Mouse (Mus musculus): Measurements from ENCODE around the gene Map2k7. TPM values are rescaled to one million over a fixed set of nuclear protein-coding genes. Genes with fewer than 3 reads are reported as not detected.
A peak's percentile ranks its signal among the peaks of the same experiment; 100 is the strongest.

Gene Map2k7
- polyA plus RNA-seq, 1 experiment from 2014 or later: 29.8 TPM

DNA sequence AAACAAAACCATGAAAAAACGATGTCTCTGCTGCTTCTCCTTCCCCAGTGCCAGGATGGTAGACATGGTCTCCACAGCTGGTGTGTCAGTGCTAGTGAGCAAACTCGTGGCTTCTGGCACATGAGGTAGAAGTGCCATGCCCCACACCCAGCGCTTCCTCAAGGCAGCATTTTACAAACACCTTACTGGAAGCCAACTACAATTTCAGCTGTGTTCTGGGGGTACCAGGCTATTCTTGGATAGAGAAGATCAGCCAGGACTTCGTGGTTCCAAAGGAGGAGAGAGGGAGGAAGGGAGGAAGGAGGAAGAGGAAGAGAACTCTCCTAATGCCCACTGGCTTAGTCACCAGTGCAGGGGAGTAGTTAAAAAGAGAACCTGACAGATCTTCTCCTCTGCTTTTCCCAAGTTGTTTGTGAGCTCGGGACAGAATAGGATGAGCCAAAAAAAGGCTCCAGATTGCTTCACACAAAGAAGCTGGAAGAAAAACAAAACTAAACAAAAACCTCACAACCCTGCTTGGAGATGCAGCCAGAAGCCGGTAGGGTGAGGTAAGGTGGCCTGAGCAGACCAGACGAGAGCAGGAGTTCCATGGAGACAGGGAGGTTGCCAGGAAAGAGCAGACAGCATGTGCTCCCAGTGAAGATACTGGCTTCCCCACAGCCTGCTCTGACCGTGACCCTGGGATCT, 24.7 kb downstream of the Map2k7 start:
- no peak for ATAC-seq (ENCODE audit: insufficient number of reproducible peaks, insufficient read depth, low FRiP score, low TSS enrichment, low read depth)
- H3K4me1 ChIP-seq: peaks cover 8% of the 10 kb centered on the region
- no peak overlapping the region for H3K27ac ChIP-seq
- 83% methylated on average over 8 of the region's 8 CpGs for WGBS
- peaks cover 85% of the 10 kb centered on the region for H3K36me3 ChIP-seq
- H3K27me3 ChIP-seq: no peaks in the 10 kb centered on the region
- no peak overlapping the region for H3K4me3 ChIP-seq
- no peak overlapping the region for H3K9ac ChIP-seq
- H3K4me2 ChIP-seq: no peak overlapping the region
- no peaks in the 10 kb centered on the region for H3K9me3 ChIP-seq

GRCm38 (mm10) chr8:4265160-4265914, 26.8 kb downstream of the Map2k7 start:
- ATAC-seq (ENCODE audit: insufficient number of reproducible peaks, insufficient read depth, low FRiP score, low TSS enrichment, low read depth): no peak
- H3K27me3 ChIP-seq: no peaks in the 10 kb centered on the region
- peaks cover 99% of the 10 kb centered on the region for H3K36me3 ChIP-seq

GRCm38 (mm10) chr8:4267627-4268026, 29.1 kb downstream of the Map2k7 start:
- no peak for ATAC-seq (ENCODE audit: insufficient number of reproducible peaks, insufficient read depth, low FRiP score, low TSS enrichment, low read depth)
- H3K4me1 ChIP-seq: no peaks in the 10 kb centered on the region
- no peaks in the 10 kb centered on the region for H3K27me3 ChIP-seq
- H3K27ac ChIP-seq: no peak overlapping the region
- H3K4me2 ChIP-seq: no peak overlapping the region
- H3K9me3 ChIP-seq: no peaks in the 10 kb centered on the region
- no peak overlapping the region for H3K4me3 ChIP-seq
- no peak overlapping the region for H3K9ac ChIP-seq
- 79% methylated on average over 15 of the region's 15 CpGs for WGBS
- peaks cover 95% of the 10 kb centered on the region for H3K36me3 ChIP-seq

More at GRCm38 (mm10) chr8:4265160-4265914, 26.8 kb downstream of the Map2k7 start:
- WGBS: 89% methylated on average over 15 of the region's 15 CpGs
- Histone ChIP-seq H3K4me3 (no peak overlapping the region), H3K9ac (no peak overlapping the region), H3K9me3 (no peaks in the 10 kb centered on the region), H3K4me1 (no peaks in the 10 kb centered on the region), H3K27ac (no peak overlapping the region), H3K4me2 (no peak overlapping the region)

GRCm38 (mm10) chr8:4269609-4270008, 31.1 kb downstream of the Map2k7 start:
- no peak for ATAC-seq (ENCODE audit: insufficient number of reproducible peaks, insufficient read depth, low FRiP score, low TSS enrichment, low read depth)
- H3K4me2 ChIP-seq: no peak overlapping the region
- WGBS: 86% methylated on average over 6 of the region's 6 CpGs
- peaks cover under 1% of the 10 kb centered on the region for H3K4me1 ChIP-seq
- no peaks in the 10 kb centered on the region for H3K27me3 ChIP-seq
- no peak overlapping the region for H3K4me3 ChIP-seq
- no peak overlapping the region for H3K27ac ChIP-seq
- H3K36me3 ChIP-seq: peaks cover 89% of the 10 kb centered on the region
- H3K9me3 ChIP-seq: no peaks in the 10 kb centered on the region
- H3K9ac ChIP-seq: no peak overlapping the region

- Histone ChIP-seq H3K4me2 (peak within 1 kb of the TSS; percentile 68), H3K4me1 (peaks cover 6% of the 10 kb centered on the region), H3K4me3 (peak within 1 kb of the TSS; percentile 76), H3K9ac (peak within 1 kb of the TSS; percentile 84), H3K27ac (peak within 1 kb of the TSS; percentile 63), H3K27me3 (no peaks in the 10 kb centered on the region), H3K9me3 (no peaks in the 10 kb centered on the region), H3K36me3 (peaks cover 31% of the 10 kb centered on the region)
- under 1% methylated on average over 39 of the region's 39 CpGs for WGBS
- peak; percentile 93 for ATAC-seq (ENCODE audit: insufficient number of reproducible peaks, insufficient read depth, low FRiP score, low TSS enrichment, low read depth)
These were observed 37.0 kb downstream of the Map2k7 start, which contains the start of gene Timm44 for GRCm38 (mm10) chr8:4275275-4276110. Gene Timm44, minus strand, starts transcription at chr8:4275913.

DNA sequence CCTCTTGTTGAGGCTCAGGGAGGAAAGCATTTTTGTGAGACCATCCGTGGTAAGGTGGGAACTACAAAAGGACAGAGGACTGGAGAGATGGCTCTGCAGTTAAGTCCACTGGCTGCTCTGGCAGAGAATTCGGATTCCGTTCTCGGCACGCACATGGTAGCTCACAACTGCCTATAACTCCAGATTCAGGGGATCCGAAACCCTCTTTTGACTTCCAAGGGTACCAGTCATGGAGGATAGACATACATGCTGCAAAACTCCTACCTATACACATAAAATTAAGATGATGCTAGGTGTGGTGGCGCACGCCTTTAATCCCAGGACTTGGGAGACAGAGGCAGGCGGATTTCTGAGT, 37.5 kb downstream of the Map2k7 start:
- peaks cover 6% of the 10 kb centered on the region for H3K4me1 ChIP-seq
- H3K9ac ChIP-seq: peak overlapping the region; percentile 84
- no peaks in the 10 kb centered on the region for H3K27me3 ChIP-seq
- no peaks in the 10 kb centered on the region for H3K9me3 ChIP-seq
- H3K4me2 ChIP-seq: peak overlapping the region; percentile 68
- peak overlapping the region; percentile 63 for H3K27ac ChIP-seq
- H3K36me3 ChIP-seq: peaks cover 27% of the 10 kb centered on the region
- peak overlapping the region; percentile 76 for H3K4me3 ChIP-seq
- ATAC-seq (ENCODE audit: insufficient number of reproducible peaks, insufficient read depth, low FRiP score, low TSS enrichment, low read depth): no peak
- 30% methylated on average over 9 of the region's 9 CpGs for WGBS

DNA sequence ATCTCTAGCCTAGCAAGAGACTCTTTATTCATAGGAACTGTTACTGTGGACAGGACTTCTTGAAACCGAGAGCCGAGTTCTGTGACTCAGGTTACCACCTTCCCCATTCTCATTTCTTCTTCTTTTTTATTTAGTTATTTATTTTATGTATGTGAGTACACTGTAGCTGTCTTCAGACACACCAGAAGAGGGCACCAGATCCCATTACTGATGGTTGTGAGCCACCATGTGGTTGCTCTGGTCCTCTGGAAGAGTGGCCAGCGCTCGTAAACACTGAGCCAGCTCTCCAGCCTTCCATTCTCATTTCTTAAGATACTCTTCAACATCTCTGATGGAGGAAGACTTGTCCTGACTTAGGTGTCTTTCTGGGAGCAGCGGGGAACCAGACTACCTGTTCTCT, 54.2 kb downstream of the Map2k7 start:
- no peaks in the 10 kb centered on the region for H3K9me3 ChIP-seq
- no peaks in the 10 kb centered on the region for H3K27me3 ChIP-seq
- no peak for ATAC-seq (ENCODE audit: insufficient number of reproducible peaks, insufficient read depth, low FRiP score, low TSS enrichment, low read depth)
- peaks cover 89% of the 10 kb centered on the region for H3K36me3 ChIP-seq
- H3K9ac ChIP-seq: no peak overlapping the region
- no peaks in the 10 kb centered on the region for H3K4me1 ChIP-seq
- no peak overlapping the region for H3K27ac ChIP-seq
- no peak overlapping the region for H3K4me2 ChIP-seq
- no peak overlapping the region for H3K4me3 ChIP-seq
- WGBS: 90% methylated on average over 5 of the region's 5 CpGs

Other genes starting within 250 kb of the Map2k7 start
- not detected in 2 replicates for gene Cd209f, start 132.9 kb upstream of the Map2k7 start, polyA plus RNA-seq (2015; fragmentation: Nextera tagmentation; extraction: Ambion mirVana)
- gene Cd209g, start 104.6 kb upstream of the Map2k7 start, polyA plus RNA-seq (2015; fragmentation: Nextera tagmentation; extraction: Ambion mirVana): not detected in 2 replicates
- 34.6 and 36.3 TPM in 2 replicates for gene Evi5l, start 72.2 kb upstream of the Map2k7 start, polyA plus RNA-seq (2015; fragmentation: Nextera tagmentation; extraction: Ambion mirVana)
- gene Prr36, start 21.3 kb upstream of the Map2k7 start, polyA plus RNA-seq (2015; fragmentation: Nextera tagmentation; extraction: Ambion mirVana): 2.3 and 3.3 TPM in 2 replicates
- 1.8 and 2.5 TPM in 2 replicates for gene Lrrc8e, start 11.9 kb upstream of the Map2k7 start, polyA plus RNA-seq (2015; fragmentation: Nextera tagmentation; extraction: Ambion mirVana)
- 1.8 and 2.0 TPM in 2 replicates for gene Gm49320, start 125 bp downstream of the Map2k7 start, polyA plus RNA-seq (2015; fragmentation: Nextera tagmentation; extraction: Ambion mirVana)
- 4.6 and 7.3 TPM in 2 replicates for gene Tgfbr3l, start 9.5 kb downstream of the Map2k7 start, polyA plus RNA-seq (2015; fragmentation: Nextera tagmentation; extraction: Ambion mirVana)
- 56.1 and 65.7 TPM in 2 replicates for gene Snapc2, start 14.3 kb downstream of the Map2k7 start, polyA plus RNA-seq (2015; fragmentation: Nextera tagmentation; extraction: Ambion mirVana)
- 104 and 110 TPM in 2 replicates for gene Ctxn1, start 20.5 kb downstream of the Map2k7 start, polyA plus RNA-seq (2015; fragmentation: Nextera tagmentation; extraction: Ambion mirVana)
- 65.7 and 67.6 TPM in 2 replicates for gene Timm44, start 37.2 kb downstream of the Map2k7 start, polyA plus RNA-seq (2015; fragmentation: Nextera tagmentation; extraction: Ambion mirVana)
- gene Ccl25, start 86.5 kb downstream of the Map2k7 start, polyA plus RNA-seq (2015; fragmentation: Nextera tagmentation; extraction: Ambion mirVana): 21.0 and 21.1 TPM in 2 replicates
- gene Elavl1, start 86.7 kb downstream of the Map2k7 start, polyA plus RNA-seq (2015; fragmentation: Nextera tagmentation; extraction: Ambion mirVana): 262 and 263 TPM in 2 replicates

Measured in embryonic facial prominence, embryonic 13.5 days (tissue).